Mouse (Mus musculus): ENCODE data around the gene Dao. TPM values are rescaled to one million over a fixed set of nuclear protein-coding genes. Genes with fewer than 3 reads are reported as not detected.

The Dao gene
- total RNA-seq, 2 experiments from 2014 or later: not detected

DNA sequence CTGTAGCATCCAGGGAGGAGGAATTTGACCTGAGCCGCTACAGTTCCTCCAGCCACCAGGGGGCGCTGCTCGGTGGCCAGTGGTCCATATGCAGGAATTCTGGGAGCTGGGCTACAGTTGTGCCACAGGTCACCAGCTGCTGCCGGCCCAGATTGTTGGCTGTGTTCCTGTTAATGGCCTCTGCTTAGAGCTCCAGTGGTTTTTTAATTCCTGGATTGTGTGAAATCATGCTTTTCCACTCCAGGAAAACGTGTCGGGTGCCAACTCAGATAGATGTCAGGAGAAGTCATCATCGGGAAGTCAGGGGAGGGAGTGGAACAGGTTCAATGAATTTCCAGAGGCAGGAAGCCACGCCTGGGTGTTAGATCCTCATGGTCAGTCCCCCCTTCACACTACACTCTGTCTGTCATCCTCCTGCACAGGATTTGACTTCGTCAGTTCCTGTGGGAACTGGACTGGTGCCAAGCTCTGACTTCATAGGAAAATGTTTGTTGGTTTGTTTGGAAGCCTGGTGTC lies 48.8 kb downstream of the Dao start:
- peak in 1 of 2 experiments; percentile 39 for DNase-seq (ENCODE audit: low spot score in 2 of 2)
- intact Hi-C loops (cut with DNase I): loop anchor here (5.0 kb wide), 1 partner anchor 40 kb away; the partner anchor contains the start of gene Svop

DNA sequence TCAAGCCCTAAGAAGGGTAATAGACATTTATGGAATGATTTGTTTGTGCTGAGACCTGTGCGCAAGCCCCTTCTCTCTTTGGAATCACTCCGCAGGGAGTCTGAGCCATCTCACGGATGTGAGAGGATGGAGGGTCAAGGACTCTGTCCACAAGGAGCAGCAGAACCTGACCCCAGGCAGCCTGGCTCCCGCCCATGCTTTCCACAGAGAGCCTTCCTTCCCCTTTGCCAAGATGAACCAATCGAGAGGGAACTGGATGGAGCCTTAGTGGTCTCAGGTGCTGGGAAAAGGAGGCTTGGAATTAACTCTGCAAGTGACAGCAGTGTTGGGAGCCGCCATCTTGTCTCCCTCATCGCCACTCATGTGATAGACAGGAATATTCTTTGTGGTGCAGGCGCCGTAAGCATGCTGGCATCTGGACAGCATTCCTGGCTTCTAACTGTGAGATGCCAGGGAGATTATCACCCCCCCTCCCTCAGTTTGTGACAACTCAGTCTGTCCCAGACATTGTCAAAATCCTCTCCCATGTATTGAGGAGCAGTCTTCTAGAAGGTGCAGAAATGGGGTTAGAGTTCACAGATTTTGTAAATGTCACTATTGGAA lies 53.7 kb downstream of the Dao start:
- intact Hi-C loops (cut with DNase I): no loop called here
- no peak for DNase-seq (ENCODE audit: low spot score in 2 of 2)

DNA sequence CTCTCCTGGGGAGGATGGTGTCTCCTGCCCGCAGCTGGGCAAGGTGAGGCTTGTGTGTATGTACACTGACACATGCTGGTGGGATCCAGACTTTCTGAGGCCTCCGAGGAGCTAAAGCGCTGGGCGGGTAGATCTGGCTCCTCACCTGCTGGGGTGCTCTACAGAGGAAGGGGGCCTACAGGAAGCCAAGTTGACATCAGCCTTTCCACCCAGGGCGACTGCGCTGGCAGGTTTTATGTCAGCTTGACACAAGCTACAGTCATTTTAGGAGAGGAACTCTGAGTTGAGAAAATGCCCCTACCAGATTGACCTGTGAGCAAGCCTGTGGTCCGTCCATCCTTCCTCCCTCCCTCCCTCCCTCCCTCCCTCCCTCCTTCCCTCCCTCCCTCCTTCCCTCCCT lies 58.2 kb downstream of the Dao start:
- no peak for DNase-seq (ENCODE audit: low spot score in 2 of 2)
- intact Hi-C loops (cut with DNase I): no loop called here

DNA sequence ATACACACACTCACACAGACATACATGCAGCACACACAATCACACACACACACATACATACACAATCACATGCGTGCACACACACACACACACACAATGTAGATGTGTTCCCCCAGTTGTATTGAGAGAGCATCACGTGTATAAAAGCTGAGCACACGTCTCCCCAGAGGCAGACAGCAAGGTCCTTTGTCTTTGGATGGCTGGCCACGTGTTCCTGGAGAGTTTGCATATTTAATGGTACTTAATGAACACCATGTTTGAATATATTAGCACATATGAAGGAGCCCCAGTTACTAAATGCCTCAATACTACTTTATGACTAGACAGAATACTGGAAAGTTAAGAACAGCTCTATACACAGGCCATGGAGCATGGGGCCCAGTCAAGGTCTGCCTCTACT lies 60.5 kb downstream of the Dao start:
- intact Hi-C loops (cut with DNase I): no loop called here
- no peak for DNase-seq (ENCODE audit: low spot score in 2 of 2)

DNA sequence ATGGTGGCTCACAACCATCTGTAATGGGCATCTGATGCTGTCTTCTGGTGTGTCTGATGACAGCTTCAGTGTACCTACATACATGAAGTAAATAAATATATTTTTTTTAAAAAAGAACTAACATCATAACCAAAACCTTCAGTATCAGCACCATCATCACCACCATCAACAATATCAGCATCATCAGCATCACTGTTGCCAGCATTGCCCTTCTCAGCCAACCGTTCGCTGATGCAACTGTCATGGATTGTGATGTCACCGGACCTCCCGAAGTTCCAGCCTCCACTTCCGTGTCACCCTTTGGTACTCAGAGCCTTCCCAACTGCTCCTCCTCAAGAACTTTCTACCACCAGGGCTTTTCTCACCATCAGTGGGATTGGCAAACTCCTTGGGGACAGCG lies 61.7 kb downstream of the Dao start, which contains the start of gene Usp30:
Usp30 (plus strand) TSS at position 301 of the 400 bp plus-strand sequence.
- intact Hi-C loops (cut with DNase I): no loop called here
- no peak for DNase-seq (ENCODE audit: low spot score in 2 of 2)

DNA sequence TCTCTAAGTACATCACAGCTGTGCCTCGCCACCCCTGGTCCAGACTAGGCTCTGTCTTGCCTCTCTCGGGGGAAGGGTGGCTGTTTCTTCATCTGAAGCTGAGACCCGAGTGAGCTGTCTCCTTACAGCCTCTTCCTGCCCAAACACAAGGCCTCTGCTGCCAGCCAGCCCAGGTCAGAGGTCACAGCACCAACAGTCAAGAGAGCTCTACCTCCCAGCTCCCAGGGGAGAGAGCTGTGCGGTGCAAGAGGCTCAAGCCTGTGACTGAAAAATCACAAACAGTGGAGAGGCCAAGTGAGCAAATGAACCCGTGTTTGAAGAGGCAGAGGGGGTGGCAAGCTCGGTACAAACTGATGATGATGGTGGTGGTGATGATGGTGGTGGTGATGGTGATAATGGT lies 63.1 kb downstream of the Dao start:
- intact Hi-C loops (cut with DNase I): no loop called here
- DNase-seq (ENCODE audit: low spot score in 2 of 2): no peak

DNA sequence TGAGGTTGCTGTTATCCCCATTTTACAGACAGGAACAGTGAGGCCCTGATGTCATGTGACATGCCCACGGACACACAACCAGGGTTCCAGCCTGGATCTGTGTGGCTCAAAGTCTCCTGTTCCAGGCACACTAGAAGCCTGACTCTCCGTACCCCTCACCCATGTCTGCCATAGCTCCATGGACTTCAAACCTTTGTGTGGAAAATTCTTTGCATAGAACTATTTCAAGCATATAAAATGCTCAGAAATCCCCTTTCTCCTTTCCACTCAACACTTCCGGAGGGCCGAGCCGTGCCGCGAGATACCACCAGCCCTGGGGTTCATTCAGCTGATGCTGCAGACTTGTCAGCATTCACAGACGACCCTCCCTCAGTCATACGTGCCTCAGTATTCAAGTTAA lies 64.0 kb downstream of the Dao start:
- intact Hi-C loops (cut with DNase I): no loop called here

DNA sequence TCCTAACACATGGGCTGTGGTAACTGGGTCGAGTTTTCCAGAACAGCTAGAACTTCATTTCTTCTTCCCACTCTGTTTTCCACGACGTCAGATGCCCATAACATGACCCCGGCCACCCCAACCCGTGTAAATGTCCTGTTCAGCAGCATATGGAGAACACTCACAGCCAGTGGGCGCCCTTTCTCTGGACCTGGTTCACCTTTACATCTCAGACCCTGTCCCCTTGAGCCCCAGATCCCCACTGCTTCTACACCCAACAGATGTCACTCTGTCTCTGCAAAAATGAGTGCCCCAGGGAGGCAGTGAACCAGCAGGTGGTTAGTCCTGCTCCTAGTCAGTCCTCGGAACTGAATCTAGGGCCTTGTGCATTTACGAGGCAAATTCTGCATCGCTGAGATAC lies 64.5 kb downstream of the Dao start:
- DNase-seq (ENCODE audit: low spot score in 2 of 2): no peak
- intact Hi-C loops (cut with DNase I): no loop called here

More for the DNA sequence above, 64.0 kb downstream of the Dao start:
- no peak for DNase-seq (ENCODE audit: low spot score in 2 of 2)

DNA sequence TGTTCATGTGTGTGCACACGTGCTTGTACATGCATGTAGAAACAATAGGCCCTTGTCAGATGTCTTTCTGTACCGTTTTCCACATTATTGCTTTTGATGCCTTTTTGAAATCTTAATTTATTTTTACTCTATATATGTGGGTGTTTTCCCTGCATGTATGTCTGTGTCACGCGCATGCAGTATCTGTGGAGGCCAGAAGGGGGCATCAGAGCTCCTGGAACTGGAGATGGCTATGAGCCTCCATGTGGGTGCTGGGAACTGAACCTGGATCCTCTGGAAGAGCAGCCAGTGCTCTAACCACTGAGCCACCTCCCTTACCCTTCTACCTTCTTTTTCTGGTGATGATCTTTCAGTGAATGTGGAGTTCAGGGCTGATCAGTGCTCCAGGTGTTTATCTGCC lies 67.4 kb downstream of the Dao start:
- intact Hi-C loops (cut with DNase I): no loop called here
- no peak for DNase-seq (ENCODE audit: low spot score in 2 of 2)

DNA sequence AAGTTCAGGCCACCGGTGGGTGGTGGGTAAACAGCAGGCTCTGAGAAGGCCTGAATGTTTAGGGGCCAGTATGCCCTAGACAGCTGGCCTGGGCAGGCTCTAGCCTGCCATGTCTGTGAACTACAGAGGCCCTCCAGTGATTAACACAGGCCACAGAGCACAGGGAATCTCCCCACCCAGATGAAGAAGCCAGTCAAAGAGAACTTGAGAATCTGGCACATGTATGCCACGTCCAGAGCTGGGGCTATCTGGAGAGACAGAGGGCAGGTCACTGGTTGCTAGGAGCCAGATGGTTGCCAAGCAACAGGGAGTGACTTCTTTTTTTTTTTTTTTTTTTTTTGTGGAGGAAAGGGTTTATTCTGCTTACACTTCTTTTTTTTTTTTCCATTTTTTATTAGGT lies 68.8 kb downstream of the Dao start:
- intact Hi-C loops (cut with DNase I): no loop called here
- no peak for DNase-seq (ENCODE audit: low spot score in 2 of 2)

Other genes starting within 250 kb of the Dao start
- 10 to 100 TPM; 34.3 to 45.9 TPM for gene Sart3, start 231.2 kb upstream of the Dao start, total RNA-seq (2021)
- gene Iscu, start 231.0 kb upstream of the Dao start, total RNA-seq (2021): 100 to 1,000 TPM; 121 to 134 TPM
- 10 to 100 TPM; 22.1 to 25.2 TPM for gene Tmem119, start 203.2 kb upstream of the Dao start, total RNA-seq (2021)
- gene Selplg, start 171.1 kb upstream of the Dao start, total RNA-seq (2021): 10 to 100 TPM; 29.3 to 32.2 TPM
- 10 to 100 TPM; 73.7 to 87.8 TPM for gene Coro1c, start 94.9 kb upstream of the Dao start, total RNA-seq (2021)
- gene Ssh1, start 9.8 kb upstream of the Dao start, total RNA-seq (2021): 10 to 100 TPM; 21.0 to 29.1 TPM
- 10 to 100 TPM; 38.5 to 42.0 TPM for gene Usp30, start 61.8 kb downstream of the Dao start, total RNA-seq (2021)
- gene Svop, start 87.9 kb downstream of the Dao start, total RNA-seq (2021): 100 to 1,000 TPM; 179 to 201 TPM
- 1 to 10 TPM; 6.0 to 7.4 TPM for gene Alkbh2, start 124.5 kb downstream of the Dao start, total RNA-seq (2021)
- gene Ung, start 126.7 kb downstream of the Dao start, total RNA-seq (2021): 1 to 10 TPM; 3.3 to 5.3 TPM
- 1 to 10 TPM; 3.9 to 6.9 TPM for gene Acacb, start 142.8 kb downstream of the Dao start, total RNA-seq (2021)